Mouse (Mus musculus): ENCODE data around the gene Taar8a.

GRCm38 (mm10) chr10:24086555-24086954 lies 10.3 kb downstream of the Taar8a start:
- no peak for TF ChIP-seq CTCF (IDR thresholded peaks at IDR 0.05; ENCODE audit: low read depth, low read length)
- no peak for TF ChIP-seq POLR2AphosphoS5 (IDR thresholded peaks at IDR 0.05; ENCODE audit: insufficient replicate concordance, low read depth, low read length)
- no peak for TF ChIP-seq TAL1 (conservative IDR thresholded peaks at IDR 0.05; ENCODE audit: low read depth, low read length)
- TF ChIP-seq GATA1 (IDR thresholded peaks at IDR 0.05; ENCODE audit: borderline replicate concordance, low read length): no peak
- no peak for TF ChIP-seq GATA2 (IDR thresholded peaks at IDR 0.05; ENCODE audit: borderline replicate concordance, low read depth, low read length)

Data from G1E (cell line).